Mouse (Mus musculus) G1E (cell line): ENCODE data around the gene Sh3bgr.

ENCODE experiments used
- CTCF ChIP-seq: IDR thresholded peaks from 2 replicates; pipeline ENCODE4 v1.5.1; 2012; ENCODE audit warnings: low read depth, low read length, inconsistent platforms, mixed read lengths
- GATA2 ChIP-seq: IDR thresholded peaks from 2 replicates; pipeline ENCODE4 v1.6.1; 2012; ENCODE audit warnings: low read depth, low read length, inconsistent platforms, borderline replicate concordance
- POLR2AphosphoS5 ChIP-seq: IDR thresholded peaks from 2 replicates; pipeline ENCODE4 v1.6.1; 2012; ENCODE audit warnings: low read depth, low read length, inconsistent platforms; ENCODE audit not compliant: insufficient replicate concordance

- TF ChIP-seq CTCF (no peak), GATA2 (no peak), POLR2AphosphoS5 (no peak)
Measured at GRCm38 (mm10) chr16:96249635-96250034, 49.4 kb downstream of the Sh3bgr start.
